Mouse (Mus musculus) kidney, adult 2 months (tissue): ENCODE measurements around the gene Ubxn2a.

Experiments used
- CTCF ChIP-seq: fragments of 200-500 bp; conservative IDR thresholded peaks from 2 replicates; pipeline ENCODE4 v1.5.1; 2011; ENCODE audit warnings: low read depth, mild to moderate bottlenecking, control low read depth, low read length, moderate library complexity, mixed read lengths; ENCODE audit not compliant: insufficient read depth, insufficient read length
- POLR2A ChIP-seq: fragments of 200-500 bp; IDR thresholded peaks from one replicate; pipeline ENCODE4 v1.6.1; 2011; ENCODE audit warnings: low read depth, low read length, control low read depth

DNA sequence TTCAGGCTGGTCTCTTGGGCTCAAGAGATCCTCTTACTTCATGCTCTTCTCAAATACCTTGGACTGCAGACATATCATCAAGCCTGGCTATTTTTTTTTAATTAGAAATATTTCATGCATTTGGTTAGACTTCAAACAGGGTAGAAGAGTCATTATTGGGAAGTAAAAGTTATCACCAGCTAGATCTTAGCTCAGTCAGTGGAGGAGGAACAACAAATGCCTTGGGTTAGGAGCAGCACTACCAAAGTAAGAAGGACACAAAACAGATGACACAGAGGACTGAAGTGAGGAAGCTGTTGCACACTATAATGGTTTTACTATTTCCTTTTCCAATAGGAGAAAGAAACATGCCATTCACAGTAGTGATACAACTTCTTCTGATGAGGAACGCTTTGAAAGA, 44.8 kb upstream of the Ubxn2a start:
- no peak for TF ChIP-seq CTCF
- no peak for TF ChIP-seq POLR2A
